Comparison of ENCODE assay signal across 11 mouse cellular contexts in genomic region chr11:20232016-20232755, GRCm38 (mm10). TPM values are rescaled to one million over a fixed set of nuclear protein-coding genes. Genes with fewer than 3 reads are reported as not detected.
DNase-seq lines count a peak whose midpoint lies in the region; ATAC-seq and TF ChIP-seq lines count a peak whose summit lies in the region.
"Had no signal": no experiment of that assay in that cellular context is flagged by ENCODE, and none has a peak within 500 bp of the region (broad histone marks: within the 10 kb centered on the region; RNA-seq: fewer than 3 reads in every experiment).

No protein-coding gene starts in this region.

- 0 out of 2 replicates have a peak overlapping the region, but pooled peaks have one; percentile 51 for H3K27ac ChIP-seq in intestine, embryonic 14.5 days (ENCODE audit: low read depth)
- H3K27ac ChIP-seq in intestine, postnatal 0 days (ENCODE audit: low read depth, low read length) = no peak overlapping the region
- peak overlapping the region; percentile 98 for H3K27ac ChIP-seq in ES-E14 (ENCODE audit: insufficient read depth, low read depth, low read length, poor library complexity, severe bottlenecking)
- peak overlapping the region; percentile 94 for H3K27ac ChIP-seq in brown adipose tissue, adult 24 weeks (replicated peaks; ENCODE audit: low read depth, low read length)
- H3K27ac ChIP-seq in liver, embryonic 13.5 days = peak overlapping the region; percentile 63

- H3K4me2 ChIP-seq in intestine, embryonic 14.5 days (ENCODE audit: low read length) = no peak overlapping the region
- H3K4me2 ChIP-seq in intestine, postnatal 0 days (replicated peaks; ENCODE audit: low read depth) = no peak overlapping the region
- no peak overlapping the region for H3K4me2 ChIP-seq in liver, embryonic 13.5 days

- no peak for DNase-seq in intestine, embryonic 14.5 days (ENCODE audit: low spot score)
- DNase-seq in ES-E14 (ENCODE audit: low read depth, low spot score) = no peak
- no peak for DNase-seq in liver, embryonic 13.5 days
- no peak for DNase-seq in adrenal gland, postnatal 25 days
- no peak for DNase-seq in embryo, embryonic 11 days
- no peak for DNase-seq in left cerebral cortex, postnatal 25 days (ENCODE audit: low spot score in 2 of 2)
- DNase-seq: cerebellum, adult 9-11 months; kidney, adult 18-20 months; right cerebral cortex, postnatal 14 days had no signal

- no peaks in the 10 kb centered on the region for H3K4me1 ChIP-seq in intestine, embryonic 14.5 days (replicated peaks; ENCODE audit: control insufficient read depth, insufficient read depth, low read length)
- no peaks in the 10 kb centered on the region for H3K4me1 ChIP-seq in intestine, postnatal 0 days (replicated peaks; ENCODE audit: control insufficient read depth, insufficient read depth, low read length)
- peaks cover 18 to 30% of the 10 kb centered on the region in 2 experiments for H3K4me1 ChIP-seq in ES-E14 (ENCODE audit: control insufficient read depth in 2 of 2, insufficient read depth in 2 of 2, low read length in 2 of 2, poor library complexity in 1 of 2)
- peaks cover 24% of the 10 kb centered on the region for H3K4me1 ChIP-seq in brown adipose tissue, adult 24 weeks (ENCODE audit: control insufficient read depth, insufficient read depth, insufficient read length, low read length)
- H3K4me1 ChIP-seq in liver, embryonic 13.5 days (replicated peaks) = peaks cover 31% of the 10 kb centered on the region

- TF ChIP-seq CTCF in intestine, postnatal 0 days (IDR thresholded peaks at IDR 0.05; ENCODE audit: low read depth) = no peak

- H3K4me3 ChIP-seq in intestine, embryonic 14.5 days (ENCODE audit: low read depth, low read length) = no peak overlapping the region
- H3K4me3 ChIP-seq in intestine, postnatal 0 days (ENCODE audit: low read depth, low read length) = no peak overlapping the region
- no peak overlapping the region for H3K4me3 ChIP-seq in ES-E14 (ENCODE audit: insufficient read depth in 1 of 2, low read depth in 1 of 2, low read length in 2 of 2, poor library complexity in 1 of 2, severe bottlenecking in 1 of 2)
- H3K4me3 ChIP-seq in brown adipose tissue, adult 24 weeks (ENCODE audit: insufficient read depth, low read depth, low read length) = no peak overlapping the region
- H3K4me3 ChIP-seq in liver, embryonic 13.5 days (replicated peaks) = no peak overlapping the region

- in situ Hi-C loops in ES-E14 (cut with MboI; ENCODE audit: low sequenced_read_pairs in 2 of 2, unreplicated experiment in 2 of 2) = no loop called here

- no peak for ATAC-seq in intestine, embryonic 14.5 days (replicated peaks; ENCODE audit: low FRiP score, low TSS enrichment, low read depth)
- ATAC-seq in intestine, postnatal 0 days = no peak
- no peak for ATAC-seq in liver, embryonic 13.5 days (ENCODE audit: low read depth)

- no peaks in the 10 kb centered on the region for H3K9me3 ChIP-seq in intestine, embryonic 14.5 days (ENCODE audit: control insufficient read depth, low read length)
- H3K9me3 ChIP-seq in intestine, postnatal 0 days (ENCODE audit: control insufficient read depth) = no peaks in the 10 kb centered on the region
- H3K9me3 ChIP-seq in ES-E14 (ENCODE audit: control insufficient read depth, insufficient read depth, low read depth, low read length) = no peaks in the 10 kb centered on the region
- H3K9me3 ChIP-seq in liver, embryonic 13.5 days (replicated peaks) = no peaks in the 10 kb centered on the region

- H3K9ac ChIP-seq in intestine, embryonic 14.5 days (ENCODE audit: low read length) = no peak overlapping the region
- no peak overlapping the region for H3K9ac ChIP-seq in intestine, postnatal 0 days (ENCODE audit: low read depth, low read length)
- H3K9ac ChIP-seq in ES-E14 (ENCODE audit: insufficient read depth, low read depth, low read length, poor library complexity, severe bottlenecking) = peak overlapping the region; percentile 22; the same call in 1 of the 2 replicates
- no peak overlapping the region for H3K9ac ChIP-seq in liver, embryonic 13.5 days

- H3K27me3 ChIP-seq in intestine, embryonic 14.5 days (replicated peaks; ENCODE audit: control insufficient read depth, insufficient read depth, low read length) = no peaks in the 10 kb centered on the region
- no peaks in the 10 kb centered on the region for H3K27me3 ChIP-seq in intestine, postnatal 0 days (replicated peaks; ENCODE audit: control insufficient read depth, insufficient read depth, low read length)
- no peaks in the 10 kb centered on the region for H3K27me3 ChIP-seq in liver, embryonic 13.5 days

- 69% methylated on average over 4 of the region's 5 CpGs for WGBS in intestine, embryonic 14.5 days
- 63% methylated on average over 4 of the region's 5 CpGs for WGBS in intestine, postnatal 0 days
- 59% methylated on average over 4 of the region's 5 CpGs for WGBS in liver, embryonic 13.5 days (ENCODE audit: insufficient replicate concordance)

- intact Hi-C loops in left cerebral cortex, postnatal 25 days (cut with DNase I) = no loop called here

- peaks cover 91% of the 10 kb centered on the region for H3K36me3 ChIP-seq in intestine, embryonic 14.5 days (ENCODE audit: control insufficient read depth, insufficient read depth, low read length)
- H3K36me3 ChIP-seq in intestine, postnatal 0 days (ENCODE audit: control insufficient read depth, insufficient read depth) = peaks cover 69% of the 10 kb centered on the region
- peaks cover 23% of the 10 kb centered on the region for H3K36me3 ChIP-seq in ES-E14 (ENCODE audit: control insufficient read depth, insufficient read depth, low read length, poor library complexity, severe bottlenecking)
- peaks cover 90% of the 10 kb centered on the region for H3K36me3 ChIP-seq in liver, embryonic 13.5 days

TF ChIP-seq in ES-E14, 5 proteins besides CTCF, POLR2A, EP300 and RAD21:
- TF ChIP-seq HCFC1 (IDR thresholded peaks at IDR 0.05; ENCODE audit: borderline replicate concordance, insufficient read depth, low read length) = no peak
- peak; percentile 84; the same call in 1 of the 2 replicates for TF ChIP-seq ZNF384 (IDR thresholded peaks at IDR 0.05; ENCODE audit: low read depth, low read length)

RNA-seq across cellular contexts. Expression of gene Cep68, which starts 17.0 kb away (rescaled TPM):
- 34.1 and 38.0 TPM in 2 replicates for polyA plus RNA-seq in intestine, embryonic 14.5 days (2014; fragmentation: Nextera tagmentation; extraction: Ambion mirVana)
- 6.3 and 6.5 TPM in 2 replicates for polyA plus RNA-seq in intestine, postnatal 0 days (2015; fragmentation: Nextera tagmentation; extraction: Ambion mirVana)
- 30.9 and 39.2 TPM in 2 replicates for total RNA-seq in ES-E14 (2012; rRNA removed)
- polyA plus RNA-seq in brown adipose tissue, adult 24 weeks (2012; ENCODE audit: insufficient read depth, insufficient read length, missing spikeins) = 12.9 and 14.2 TPM in 2 replicates
- 6.9 and 9.2 TPM in 2 replicates for polyA plus RNA-seq in liver, embryonic 13.5 days (2015; fragmentation: Nextera tagmentation; extraction: Ambion mirVana)
- total RNA-seq in adrenal gland, postnatal 25 days (2021) = 27.8 and 33.2 TPM in 2 replicates
- 10 to 100 TPM; 27.5 to 28.1 TPM for total RNA-seq in left cerebral cortex, postnatal 25 days (2021)

RNA-seq across cellular contexts. Expression of gene Rab1a, which starts 31.0 kb away (rescaled TPM):
- 216 and 226 TPM in 2 replicates for polyA plus RNA-seq in intestine, embryonic 14.5 days (2014; fragmentation: Nextera tagmentation; extraction: Ambion mirVana)
- polyA plus RNA-seq in intestine, postnatal 0 days (2015; fragmentation: Nextera tagmentation; extraction: Ambion mirVana) = 761 and 762 TPM in 2 replicates
- 77.9 and 122 TPM in 2 replicates for total RNA-seq in ES-E14 (2012; rRNA removed)
- polyA plus RNA-seq in brown adipose tissue, adult 24 weeks (2012; ENCODE audit: insufficient read depth, insufficient read length, missing spikeins) = 180 and 204 TPM in 2 replicates
- 117 and 141 TPM in 2 replicates for polyA plus RNA-seq in liver, embryonic 13.5 days (2015; fragmentation: Nextera tagmentation; extraction: Ambion mirVana)
- total RNA-seq in adrenal gland, postnatal 25 days (2021) = 164 and 182 TPM in 2 replicates
- total RNA-seq in left cerebral cortex, postnatal 25 days (2021) = 100 to 1,000 TPM; 196 to 209 TPM
